Mouse (Mus musculus) erythroblast, adult 5-6 weeks (primary cell): ENCODE results near the gene Fam133b. TPM values are rescaled to one million over a fixed set of nuclear protein-coding genes. Genes with fewer than 3 reads are reported as not detected.
"Not testable (repeated sequence)": the region's sequence is repeated elsewhere in the genome, so short reads cannot be mapped to it uniquely, and the experiment has no call there.

Experiments used
- ATAC-seq: replicated peaks from 2 replicates; pipeline ENCODE4 v1.8.0; 2016; ENCODE audit warnings: moderate number of reproducible peaks, mild to moderate bottlenecking, moderate TSS enrichment, inconsistent platforms; ENCODE audit not compliant: poor library complexity, low FRiP score, severe bottlenecking
- total RNA-seq, 2 experiments: library from RNA; stranded (forward) in 1 of 2; stranded (reverse) in 1 of 2; fragments of 150-400 nt in 1 of 2; fragments of 200-764, 138-1000 nt in 1 of 2; gene quantifications; 2 replicates each; pipeline versions ENCODE4 v1.2.3 to v1.2.4; 2015 to 2017; ENCODE audit warnings: low replicate concordance in 2 of 2

Fam133b gene
- total RNA-seq, 2 experiments from 2014 or later, result 28.4 to 51.6 TPM

GRCm38 (mm10) chr5:3516481-3517075, 27.1 kb upstream of the Fam133b start:
- ATAC-seq, result 0 out of 2 replicates have a peak, but pooled peaks have one; percentile 37

- ATAC-seq, result no peak
Observed at GRCm38 (mm10) chr5:3520493-3521359, 22.9 kb upstream of the Fam133b start.

GRCm38 (mm10) chr5:3521741-3522140, 21.9 kb upstream of the Fam133b start:
- no peak for ATAC-seq

GRCm38 (mm10) chr5:3522826-3523225, 20.8 kb upstream of the Fam133b start:
- no peak for ATAC-seq

- ATAC-seq, result no peak
Observed at GRCm38 (mm10) chr5:3527041-3527691, 16.5 kb upstream of the Fam133b start.

GRCm38 (mm10) chr5:3529585-3530189, 13.9 kb upstream of the Fam133b start:
- no peak for ATAC-seq

DNA sequence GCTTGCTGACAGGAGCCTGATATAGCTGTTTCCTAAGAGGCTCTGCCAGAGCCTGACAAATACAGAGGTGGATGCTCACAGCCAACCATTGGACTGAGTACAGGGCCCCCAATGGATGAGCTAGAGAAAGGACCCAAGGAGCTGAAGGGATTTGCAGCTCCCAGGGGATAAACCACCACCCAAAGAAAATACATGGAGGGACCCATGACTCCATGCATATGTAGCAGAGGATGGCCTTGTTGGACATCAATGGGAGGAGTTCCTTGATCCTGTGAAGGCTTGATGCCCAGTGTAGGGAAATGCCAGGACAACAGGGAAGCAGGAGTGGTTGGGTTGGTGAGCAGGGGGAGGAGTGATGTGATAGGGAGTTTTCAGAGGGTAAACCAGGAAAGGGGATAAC, 11.6 kb upstream of the Fam133b start:
- not testable (repeated sequence) for ATAC-seq

DNA sequence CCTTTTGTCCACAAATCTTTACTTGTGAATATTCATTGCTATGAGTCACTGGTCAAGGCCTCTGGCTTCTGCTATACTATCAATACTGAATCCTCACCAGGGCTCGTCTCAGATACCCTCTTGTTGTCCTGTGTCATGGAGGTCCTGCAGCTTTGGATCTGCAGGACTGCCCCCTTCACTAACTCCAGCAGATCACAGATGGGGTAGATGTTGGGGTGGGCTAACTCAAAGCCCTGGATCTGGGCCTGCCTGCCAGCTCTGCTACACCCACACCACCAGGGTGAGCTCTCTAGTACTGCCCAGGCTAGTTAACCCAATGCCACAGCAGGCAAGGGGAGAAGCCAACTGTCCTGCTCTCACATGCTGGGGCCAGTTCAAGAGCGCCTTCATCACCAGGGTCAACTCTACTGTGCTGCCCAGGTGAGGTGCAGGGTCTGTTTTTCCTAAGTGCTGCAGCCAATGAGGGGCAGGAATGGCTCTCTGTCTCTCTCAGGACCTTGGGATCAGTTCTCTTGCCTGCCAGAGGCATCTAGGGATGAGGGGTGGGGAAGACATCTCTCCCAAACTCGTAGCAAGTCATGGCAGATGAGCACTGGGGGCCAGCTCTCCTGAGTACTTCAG, 6.9 kb upstream of the Fam133b start:
- no peak for ATAC-seq

- no peak for ATAC-seq
Observed at GRCm38 (mm10) chr5:3538505-3539472, 4.8 kb upstream of the Fam133b start.

GRCm38 (mm10) chr5:3541871-3542270, 1.8 kb upstream of the Fam133b start:
- no peak for ATAC-seq

GRCm38 (mm10) chr5:3544480-3544769, 792 bp downstream of the Fam133b start:
- no peak for ATAC-seq

DNA sequence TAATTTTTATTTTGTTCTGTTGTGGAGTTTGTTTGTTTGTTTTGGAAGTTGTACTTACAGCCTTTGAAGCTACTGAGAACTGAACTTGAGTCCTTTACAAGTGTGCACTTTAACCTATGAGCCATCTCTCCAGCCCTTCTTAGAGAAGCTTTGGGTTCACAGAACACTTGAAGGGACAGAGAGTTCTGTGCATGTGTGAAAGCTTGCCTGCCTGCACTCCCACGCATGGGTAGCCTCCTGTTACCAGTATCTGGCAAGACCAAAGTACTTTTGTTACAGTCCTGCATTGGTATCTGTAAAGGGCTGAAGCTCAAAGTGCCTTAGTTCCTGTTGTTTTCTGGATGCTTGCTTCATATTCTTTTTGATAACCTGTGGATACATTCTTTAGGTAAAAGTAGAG, 2.6 kb downstream of the Fam133b start:
- no peak for ATAC-seq

- ATAC-seq, result no peak
Observed at GRCm38 (mm10) chr5:3551481-3551880, 7.8 kb downstream of the Fam133b start.

DNA sequence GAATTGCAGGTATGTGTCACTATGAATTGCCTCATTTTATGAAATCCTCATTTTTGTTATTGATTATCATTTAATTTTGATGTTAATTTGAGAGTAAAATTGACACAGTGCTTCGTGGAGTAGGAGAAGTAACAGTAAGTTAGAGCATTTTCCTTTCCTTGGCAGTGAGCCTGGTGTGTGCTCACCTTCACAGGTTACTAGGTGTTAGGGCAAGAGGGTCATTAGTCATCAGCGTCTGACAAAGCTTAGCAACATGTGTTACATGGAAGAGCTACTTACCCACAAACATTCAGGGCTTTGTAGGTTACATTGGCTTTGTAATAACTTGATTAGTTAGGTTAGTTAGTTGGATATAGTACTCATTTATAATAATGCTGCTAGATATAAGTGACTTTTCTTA, 10.6 kb downstream of the Fam133b start:
- no peak for ATAC-seq

DNA sequence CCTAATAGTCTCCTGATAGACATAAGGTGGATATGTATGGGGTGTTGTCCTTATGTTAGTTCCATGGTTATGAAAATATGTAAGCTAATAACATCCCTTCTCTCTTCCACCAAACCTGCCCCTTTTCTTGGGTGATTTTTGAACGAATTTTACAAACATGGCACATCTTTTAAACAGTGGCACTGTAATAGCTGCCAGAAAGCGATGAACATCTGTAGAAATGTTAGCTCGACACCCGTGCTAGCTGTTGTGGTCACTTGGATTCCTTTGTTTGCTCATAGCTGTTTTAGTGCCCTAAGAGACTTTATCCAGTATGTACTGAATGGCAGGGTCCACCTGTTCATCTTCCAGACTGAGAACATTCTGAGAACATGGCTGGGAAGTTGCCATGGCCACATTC, 27.6 kb downstream of the Fam133b start, which contains the start of gene 1700109H08Rik:
Gene 1700109H08Rik, plus strand, starts transcription at position 301 of the 400 bp plus-strand sequence.
- ATAC-seq, result no peak

DNA sequence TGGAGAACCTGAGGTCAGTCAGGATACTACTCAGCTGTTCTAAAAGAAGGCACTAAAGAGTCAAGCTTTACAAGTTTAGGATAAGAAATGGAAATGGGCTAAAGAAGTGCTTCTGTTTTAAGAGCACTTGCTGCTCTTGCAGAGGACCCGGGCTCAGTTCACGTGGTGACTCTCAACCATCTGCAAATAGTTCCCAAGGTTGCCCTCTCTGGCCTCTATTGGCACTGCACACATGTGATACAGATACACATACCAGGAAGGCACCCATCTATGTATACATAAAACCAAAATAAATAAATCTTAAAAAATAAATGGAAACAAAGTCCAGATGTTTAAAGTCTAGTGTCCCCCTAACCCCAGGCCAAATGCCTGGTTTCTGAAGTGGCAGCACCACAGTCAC, 31.2 kb downstream of the Fam133b start:
- ATAC-seq, result no peak

DNA sequence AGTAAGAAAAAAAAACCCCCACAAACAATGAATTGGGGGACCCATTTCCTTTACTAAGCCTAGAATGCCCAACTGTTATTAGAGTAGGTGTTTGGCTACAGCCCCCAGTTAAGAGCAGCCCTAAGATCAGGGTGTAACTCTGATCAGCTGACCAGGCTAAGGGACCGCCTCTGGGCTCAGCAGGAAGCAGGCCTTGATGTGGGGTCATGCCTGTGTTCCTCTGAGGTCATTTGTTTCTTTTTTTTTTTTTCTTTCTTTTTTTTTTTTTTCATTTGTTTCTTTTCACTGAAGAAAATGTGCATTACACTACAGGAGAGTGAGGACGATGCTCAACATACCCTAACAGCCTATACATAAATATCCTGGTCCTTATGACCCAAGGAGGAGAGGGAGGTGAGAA, 34.3 kb downstream of the Fam133b start:
- ATAC-seq, result no peak

DNA sequence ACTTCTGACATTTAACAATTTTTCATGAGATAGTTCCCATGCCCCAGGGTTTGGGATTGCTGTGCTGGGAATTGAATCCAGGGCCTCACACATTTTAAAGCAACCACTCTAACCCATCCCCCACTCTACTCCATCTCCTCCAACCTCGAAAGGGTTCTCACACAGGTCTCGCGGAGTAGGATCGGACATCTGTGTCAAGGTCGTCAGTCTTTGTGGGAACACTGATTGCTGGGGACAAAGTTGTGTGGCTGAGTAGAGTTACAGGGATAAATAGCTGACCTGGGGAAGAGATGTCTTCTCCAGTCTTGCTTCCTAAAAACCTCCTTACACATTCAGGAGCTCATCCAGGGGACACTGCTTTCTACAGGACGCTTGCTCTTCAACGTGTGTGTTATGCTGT, 35.4 kb downstream of the Fam133b start:
- no peak for ATAC-seq
